Mouse (Mus musculus) bone marrow macrophage, adult 2 months (primary cell): Measurements from ENCODE around the gene Rps12. TPM values are rescaled to one million over a fixed set of nuclear protein-coding genes. Genes with fewer than 3 reads are reported as not detected.
"Not testable (repeated sequence)": the region's sequence is repeated elsewhere in the genome, so short reads cannot be mapped to it uniquely, and the experiment has no call there.

Experiments
- H3K27ac ChIP-seq: 2 replicates; pipeline ENCODE4 v1.5.1; 2012; ENCODE audit warnings: low read depth, low read length; ENCODE audit not compliant: insufficient read depth
- H3K4me1 ChIP-seq: 2 replicates; pipeline ENCODE4 v1.6.1; 2012; ENCODE audit warnings: low read length; ENCODE audit not compliant: control insufficient read depth, insufficient read depth
- H3K4me3 ChIP-seq: 2 replicates; pipeline ENCODE4 v1.5.1; 2012; ENCODE audit warnings: mild to moderate bottlenecking, low read length, moderate library complexity; ENCODE audit not compliant: insufficient read depth
- CTCF ChIP-seq: IDR thresholded peaks from 2 replicates; pipeline ENCODE4 v1.5.1; 2012; ENCODE audit warnings: low read depth, mild to moderate bottlenecking, low read length, moderate library complexity
- POLR2A ChIP-seq: IDR thresholded peaks from 2 replicates; pipeline ENCODE4 v1.6.1; 2012; ENCODE audit warnings: mild to moderate bottlenecking, low read depth, low read length, borderline replicate concordance
- polyA plus RNA-seq: library from polyadenylated mRNA; stranded (reverse); fragments of >200 nt; gene quantifications from 2 replicates; pipeline ENCODE4 v1.2.4, GENCODE M21; 2012; ENCODE audit not compliant: missing spikeins, insufficient read depth, insufficient read length

The Rps12 gene
- polyA plus RNA-seq, 1 experiment = 182 TPM

GRCm38 (mm10) chr10:23786040-23786439, 1.0 kb downstream of the Rps12 start:
- Histone ChIP-seq H3K4me3 (peak overlapping the region; percentile 88), H3K27ac (peak overlapping the region; percentile 77), H3K4me1 (peaks cover 7% of the 10 kb centered on the region)
- TF ChIP-seq CTCF = no peak
- TF ChIP-seq POLR2A = no peak

GRCm38 (mm10) chr10:23785599-23785998, 1.5 kb downstream of the Rps12 start:
- H3K27ac ChIP-seq = peak overlapping the region; percentile 77; the same call in 1 of the 2 replicates
- H3K4me3 ChIP-seq = peak overlapping the region; percentile 88
- H3K4me1 ChIP-seq = not testable (repeated sequence)

- Histone ChIP-seq H3K4me3 (no peak overlapping the region), H3K4me1 (peaks cover 9% of the 10 kb centered on the region), H3K27ac (no peak overlapping the region)
- no peak for TF ChIP-seq CTCF
- TF ChIP-seq POLR2A = no peak
Observed at GRCm38 (mm10) chr10:23784121-23784520, 3.0 kb downstream of the Rps12 start.

- TF ChIP-seq CTCF = no peak
- no peak for TF ChIP-seq POLR2A
Observed at GRCm38 (mm10) chr10:23783493-23783884, 3.6 kb downstream of the Rps12 start.

GRCm38 (mm10) chr10:23782855-23783492, 4.1 kb downstream of the Rps12 start:
- TF ChIP-seq CTCF (no peak), POLR2A (no peak)
- peaks cover 4% of the 10 kb centered on the region; the same call in 1 of the 2 replicates for H3K4me1 ChIP-seq

More at GRCm38 (mm10) chr10:23783493-23783884, 3.6 kb downstream of the Rps12 start:
- Histone ChIP-seq H3K27ac (no peak overlapping the region; the same call in 1 of the 2 replicates), H3K4me1 (peaks cover 4% of the 10 kb centered on the region; the same call in 1 of the 2 replicates), H3K4me3 (no peak overlapping the region)

GRCm38 (mm10) chr10:23781760-23782735, 5.0 kb downstream of the Rps12 start:
- Histone ChIP-seq H3K4me1 (peaks cover 4% of the 10 kb centered on the region; the same call in 1 of the 2 replicates), H3K4me3 (no peak overlapping the region), H3K27ac (no peak overlapping the region)
- TF ChIP-seq POLR2A (no peak), CTCF (no peak)

More at GRCm38 (mm10) chr10:23782855-23783492, 4.1 kb downstream of the Rps12 start:
- H3K27ac ChIP-seq = no peak overlapping the region; the same call in 1 of the 2 replicates
- H3K4me3 ChIP-seq = no peak overlapping the region

- peaks cover 4% of the 10 kb centered on the region; the same call in 1 of the 2 replicates for H3K4me1 ChIP-seq
- H3K27ac ChIP-seq = no peak overlapping the region
- no peak overlapping the region for H3K4me3 ChIP-seq
- TF ChIP-seq POLR2A = no peak
- no peak for TF ChIP-seq CTCF
Observed at GRCm38 (mm10) chr10:23780539-23781275, 6.4 kb downstream of the Rps12 start.

- no peak overlapping the region for H3K27ac ChIP-seq
- peaks cover 4% of the 10 kb centered on the region; the same call in 1 of the 2 replicates for H3K4me1 ChIP-seq
- no peak overlapping the region for H3K4me3 ChIP-seq
- TF ChIP-seq CTCF = peak; percentile 43
- no peak for TF ChIP-seq POLR2A
Observed at GRCm38 (mm10) chr10:23777288-23777945, 9.7 kb downstream of the Rps12 start.

GRCm38 (mm10) chr10:23754166-23754565, 32.9 kb downstream of the Rps12 start:
- H3K4me3 ChIP-seq = no peak overlapping the region
- no peaks in the 10 kb centered on the region for H3K4me1 ChIP-seq
- TF ChIP-seq POLR2A (no peak), CTCF (no peak)
- H3K27ac ChIP-seq = no peak overlapping the region

Other genes starting within 250 kb of the Rps12 start
- gene Slc18b1, start 9.7 kb upstream of the Rps12 start, polyA plus RNA-seq = 1.0 and 6.7 TPM in 2 replicates
- 1.8 TPM in 2 replicates for gene Vnn3, start 64.2 kb upstream of the Rps12 start, polyA plus RNA-seq
- gene Vnn1, start 107.4 kb upstream of the Rps12 start, polyA plus RNA-seq = not detected in 2 replicates
- not detected in 2 replicates for gene Taar1, start 133.1 kb upstream of the Rps12 start, polyA plus RNA-seq
- gene Taar2, start 151.3 kb upstream of the Rps12 start, polyA plus RNA-seq = not detected in 2 replicates
- gene Taar3, start 162.3 kb upstream of the Rps12 start, polyA plus RNA-seq = not detected in 2 replicates
- not detected in 2 replicates for gene Taar4, start 173.2 kb upstream of the Rps12 start, polyA plus RNA-seq
- not detected in 2 replicates for gene Taar5, start 183.4 kb upstream of the Rps12 start, polyA plus RNA-seq
- not detected in 2 replicates for gene Taar6, start 198.4 kb upstream of the Rps12 start, polyA plus RNA-seq
- not detected in 2 replicates for gene Taar7a, start 206.2 kb upstream of the Rps12 start, polyA plus RNA-seq
- gene Taar7b, start 212.7 kb upstream of the Rps12 start, polyA plus RNA-seq = not detected in 2 replicates
- not detected in 2 replicates for gene Taar7d, start 239.9 kb upstream of the Rps12 start, polyA plus RNA-seq